Mouse (Mus musculus) left cerebral cortex, postnatal 14 days (tissue): ENCODE data around the gene Zfp965. TPM values are rescaled to one million over a fixed set of nuclear protein-coding genes. Genes with fewer than 3 reads are reported as not detected.
"Not testable (repeated sequence)": the region's sequence is repeated elsewhere in the genome, so short reads cannot be mapped to it uniquely, and the experiment has no call there.

Experiments used
- DNase-seq, 2 experiments: peaks; one replicate each; pipeline ENCODE4 v3.0.0; 2021 to 2022; ENCODE audit warnings: low spot score in 2 of 2, mixed read lengths in 1 of 2
- intact Hi-C: fragments of 180-260 bp; cut with DNase I; formaldehyde crosslinking; loops from one replicate; pipeline ENCODE4 v1.15.1; 2025
- long read RNA-seq, 2 experiments: library from polyadenylated mRNA; stranded (forward); transcript quantifications; one replicate each; pipeline ENCODE4 v2.0.0; 2021
- total RNA-seq, 2 experiments: library from RNA; stranded (reverse); gene quantifications; 2 replicates each; pipeline ENCODE4 v1.2.3; 2021

Gene Zfp965
- total RNA-seq, result 1 to 10 TPM; 4.3 to 6.2 TPM
- long read RNA-seq, experiment 1, result 0 reads
- long read RNA-seq, experiment 2, partial matches to known transcripts, result 0 of 1 reads
- long read RNA-seq, experiment 2, other reads (novel, unspliced or antisense), result 0 of 1 reads

GRCm38 (mm10) chr2:175469685-175470084 is at the start of gene Zfp965:
TSS of gene Zfp965 (plus strand) at chr2:175469985.
- DNase-seq, intact Hi-C loops: not testable (repeated sequence)

DNA sequence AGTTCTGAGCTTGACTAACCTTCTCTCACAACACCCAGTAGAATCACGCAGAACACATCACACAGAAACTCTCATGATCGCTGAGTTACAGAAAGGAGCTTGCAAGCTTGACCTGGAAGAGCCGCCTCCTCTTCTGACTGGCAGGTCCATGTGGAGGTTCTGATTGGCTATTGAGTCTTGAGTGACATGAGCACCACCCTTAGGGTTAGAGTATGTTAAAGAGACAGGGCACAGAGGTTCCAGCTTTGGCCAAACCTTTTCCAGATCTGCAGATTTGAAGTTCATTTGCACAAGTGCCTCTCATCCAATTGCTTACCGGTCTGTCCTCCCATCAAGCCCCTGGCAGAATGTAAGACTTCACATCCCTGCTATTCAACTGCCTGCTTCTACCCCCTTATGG is 34.1 kb upstream of the Zfp965 start, which contains the start of gene Gm4724:
Gm4724 (minus strand) TSS at position 101 of the 400 bp plus-strand sequence.
- intact Hi-C loops, DNase-seq: not testable (repeated sequence)

Other genes with a start within 250 kb of the Zfp965 start
- 1 to 10 TPM in 1 of 2 experiments, not detected in 1; 7.4 TPM for gene Gm14440, start 194.9 kb upstream of the Zfp965 start, total RNA-seq
- 10 to 100 TPM; 41.6 to 42.1 TPM for gene Gm4631, start 131.8 kb upstream of the Zfp965 start, total RNA-seq
- 1 to 10 TPM; 4.8 to 5.4 TPM for gene Zfp968, start 97.5 kb upstream of the Zfp965 start, total RNA-seq
- 10 to 100 TPM in 1 of 2 experiments, 1 to 10 TPM in 1; 6.6 to 10.3 TPM for gene Gm4724, start 34.2 kb upstream of the Zfp965 start, total RNA-seq
- gene Gm11007, start 174.0 kb downstream of the Zfp965 start, total RNA-seq, result not detected
- 1 to 10 TPM in 1 of 2 experiments, not detected in 1; 3.4 TPM for gene Zfp969, start 233.7 kb downstream of the Zfp965 start, total RNA-seq